Mouse (Mus musculus) spleen, adult 2 months (tissue): Measurements from ENCODE around the gene Pappa.

ENCODE experiments used
- CTCF ChIP-seq: fragments of 200-500 bp; IDR thresholded peaks from 2 replicates; pipeline ENCODE4 v1.5.1; 2011; ENCODE audit warnings: mild to moderate bottlenecking, inconsistent platforms; ENCODE audit not compliant: insufficient read depth, insufficient read length, insufficient replicate concordance; ENCODE audit errors: extremely low read depth
- POLR2A ChIP-seq: fragments of 200-500 bp; IDR thresholded peaks from 2 replicates; pipeline ENCODE4 v1.6.1; 2011; ENCODE audit warnings: low read depth, low read length, inconsistent platforms

DNA sequence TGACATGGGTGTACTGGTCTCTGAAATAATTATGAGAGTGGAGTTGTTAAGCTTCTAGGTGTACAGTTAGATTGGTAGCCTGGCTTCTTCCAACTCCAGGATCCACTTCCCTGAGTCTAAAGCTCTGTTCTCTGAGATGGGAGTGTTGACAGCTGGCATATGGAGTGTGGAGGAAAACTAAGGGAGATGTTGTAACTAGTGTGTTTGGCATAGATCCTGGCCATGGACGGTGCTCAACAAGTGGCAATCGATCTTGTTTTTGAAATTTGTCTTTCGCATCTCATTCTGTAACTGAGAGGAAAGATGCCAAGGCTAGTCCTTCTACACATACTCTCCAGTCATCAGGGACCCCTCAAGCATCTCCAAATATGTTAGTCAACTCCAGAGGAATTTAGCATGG, 248.8 kb downstream of the Pappa start:
- TF ChIP-seq CTCF (no peak), POLR2A (no peak)
